Mouse (Mus musculus) midbrain, embryonic 13.5 days (tissue): Measurements from ENCODE around the gene Rnf31. TPM values are rescaled to one million over a fixed set of nuclear protein-coding genes. Genes with fewer than 3 reads are reported as not detected.

Source experiments
- ATAC-seq: fragments of 200-750 bp; cut with Nextera tagmentation; 2 replicates; pipeline ENCODE4 v1.8.0; 2017; ENCODE audit warnings: mild to moderate bottlenecking, moderate TSS enrichment, moderate library complexity
- H3K27ac ChIP-seq: fragments of 300-500 bp; sonication (generic); 2 replicates; pipeline ENCODE4 v1.5.1; 2015; ENCODE audit warnings: inconsistent platforms, mild to moderate bottlenecking, moderate library complexity
- H3K27me3 ChIP-seq: fragments of 300-500 bp; sonication (generic); 2 replicates; pipeline ENCODE4 v1.6.1; 2015; ENCODE audit warnings: mild to moderate bottlenecking, inconsistent platforms
- H3K36me3 ChIP-seq: fragments of 300-500 bp; sonication (generic); 2 replicates; pipeline ENCODE4 v1.6.1; 2015; ENCODE audit warnings: mild to moderate bottlenecking, inconsistent platforms
- H3K4me1 ChIP-seq: fragments of 300-500 bp; sonication (generic); replicated peaks from 2 replicates; pipeline ENCODE4 v1.6.1; 2015; ENCODE audit warnings: inconsistent platforms
- H3K4me2 ChIP-seq: fragments of 300-500 bp; sonication (generic); replicated peaks from 2 replicates; pipeline ENCODE4 v1.6.1; 2015; ENCODE audit warnings: moderate library complexity, mild to moderate bottlenecking, inconsistent platforms
- H3K4me3 ChIP-seq: fragments of 300-500 bp; sonication (generic); replicated peaks from 2 replicates; pipeline ENCODE4 v1.5.1; 2015; ENCODE audit warnings: mild to moderate bottlenecking, inconsistent platforms
- H3K9ac ChIP-seq: fragments of 300-500 bp; sonication (generic); replicated peaks from 2 replicates; pipeline ENCODE4 v1.6.1; 2015; ENCODE audit warnings: mild to moderate bottlenecking, inconsistent platforms
- H3K9me3 ChIP-seq: fragments of 300-500 bp; sonication (generic); 2 replicates; pipeline ENCODE4 v1.6.1; 2016; ENCODE audit warnings: mild to moderate bottlenecking, inconsistent platforms
- WGBS: fragments of 180-500 bp; shearing (Covaris S2); methylation state at CpG from one replicate; pipeline ENCODE4 v1.1.7; 2015; 5-methylcytosine and 5-hydroxymethylcytosine counted together
- polyA plus RNA-seq: library from polyadenylated mRNA; unstranded; fragments of >200 nt; fragmentation: Nextera tagmentation; extraction: Ambion mirVana; gene quantifications from 2 replicates; pipeline ENCODE4 v1.2.1, GENCODE M21; 2015

Gene Rnf31
- polyA plus RNA-seq, 1 experiment from 2014 or later: 22.0 TPM

DNA sequence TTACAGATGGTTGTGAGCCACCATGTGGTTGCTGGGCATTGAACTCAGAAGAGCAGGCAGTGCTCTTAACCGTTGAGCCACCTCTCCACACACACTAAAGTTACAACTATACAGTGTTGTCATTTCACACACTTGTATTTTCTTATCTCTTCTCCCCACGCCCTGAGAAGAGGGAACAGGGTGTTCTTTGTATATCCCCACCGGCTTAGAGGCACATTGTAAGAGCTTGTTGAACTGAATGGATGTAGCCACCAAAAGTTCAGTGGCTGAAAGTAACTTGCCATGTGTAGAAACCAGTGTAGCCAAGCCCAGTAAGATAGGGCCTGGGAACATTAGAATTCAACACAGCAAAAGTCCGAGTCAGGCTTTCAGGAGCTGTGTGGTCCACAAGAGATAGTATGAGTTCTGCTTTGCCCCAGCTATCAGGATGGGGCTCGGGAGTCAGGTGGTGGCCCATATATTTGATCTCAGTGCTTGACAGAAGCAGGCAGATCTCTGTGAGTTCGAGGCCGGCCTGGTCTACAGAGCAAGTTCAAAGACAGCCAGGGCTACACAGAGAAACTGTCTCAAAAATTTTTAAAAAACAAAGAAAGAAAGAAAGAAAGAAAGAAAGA is 23.2 kb downstream of the Rnf31 start:
- no peak for ATAC-seq
- H3K9ac ChIP-seq: no peak overlapping the region
- H3K4me3 ChIP-seq: no peak overlapping the region
- peaks cover 12% of the 10 kb centered on the region for H3K36me3 ChIP-seq
- no peaks in the 10 kb centered on the region for H3K27me3 ChIP-seq
- WGBS: 82% methylated on average over 7 of the region's 7 CpGs
- H3K27ac ChIP-seq: no peak overlapping the region
- H3K9me3 ChIP-seq: no peaks in the 10 kb centered on the region
- H3K4me1 ChIP-seq: no peaks in the 10 kb centered on the region
- no peak overlapping the region for H3K4me2 ChIP-seq

GRCm38 (mm10) chr14:55615876-55616275 is 24.4 kb downstream of the Rnf31 start:
- ATAC-seq: no peak
- Histone ChIP-seq H3K9ac (no peak overlapping the region), H3K27ac (no peak overlapping the region), H3K4me3 (no peak overlapping the region), H3K36me3 (peaks cover 1% of the 10 kb centered on the region; the same call in 1 of the 2 replicates), H3K4me1 (no peaks in the 10 kb centered on the region), H3K9me3 (no peaks in the 10 kb centered on the region), H3K4me2 (no peak overlapping the region), H3K27me3 (no peaks in the 10 kb centered on the region)
- 43% methylated on average over 2 of the region's 2 CpGs for WGBS

- no peaks in the 10 kb centered on the region for H3K9me3 ChIP-seq
- no peak overlapping the region for H3K4me3 ChIP-seq
- H3K4me1 ChIP-seq: no peaks in the 10 kb centered on the region
- ATAC-seq: no peak
- no peaks in the 10 kb centered on the region for H3K27me3 ChIP-seq
- 91% methylated on average over 2 of the region's 2 CpGs for WGBS
- no peak overlapping the region for H3K9ac ChIP-seq
- no peaks in the 10 kb centered on the region for H3K36me3 ChIP-seq
- no peak overlapping the region for H3K4me2 ChIP-seq
- no peak overlapping the region for H3K27ac ChIP-seq
Measured at GRCm38 (mm10) chr14:55616844-55617243, 25.3 kb downstream of the Rnf31 start.

GRCm38 (mm10) chr14:55617822-55618221 is 26.3 kb downstream of the Rnf31 start, which contains the start of gene Rec8:
Rec8 (plus strand) TSS chr14:55618037.
- ATAC-seq: peak; percentile 75
- WGBS: 26% methylated on average over 21 of the region's 21 CpGs
- Histone ChIP-seq H3K9ac (no peak within 1 kb of the TSS), H3K27me3 (no peaks in the 10 kb centered on the region), H3K4me2 (peak within 1 kb of the TSS; percentile 29), H3K4me1 (no peaks in the 10 kb centered on the region), H3K9me3 (no peaks in the 10 kb centered on the region), H3K36me3 (no peaks in the 10 kb centered on the region), H3K4me3 (peak within 1 kb of the TSS; percentile 23), H3K27ac (no peak within 1 kb of the TSS)

- Histone ChIP-seq H3K27ac (no peak overlapping the region), H3K27me3 (no peaks in the 10 kb centered on the region), H3K9me3 (no peaks in the 10 kb centered on the region), H3K4me1 (no peaks in the 10 kb centered on the region), H3K4me2 (peak overlapping the region; percentile 29), H3K4me3 (peak overlapping the region; percentile 23), H3K36me3 (peaks cover 7% of the 10 kb centered on the region; the same call in 1 of the 2 replicates), H3K9ac (no peak overlapping the region)
- 59% methylated on average over 22 of the region's 22 CpGs for WGBS
- no peak for ATAC-seq
Measured at GRCm38 (mm10) chr14:55618486-55619195, 27.1 kb downstream of the Rnf31 start.

- peaks cover 100% of the 10 kb centered on the region for H3K36me3 ChIP-seq
- H3K4me3 ChIP-seq: no peak overlapping the region
- H3K4me1 ChIP-seq: no peaks in the 10 kb centered on the region
- no peaks in the 10 kb centered on the region for H3K9me3 ChIP-seq
- no peak for ATAC-seq
- no peaks in the 10 kb centered on the region for H3K27me3 ChIP-seq
- no peak overlapping the region for H3K27ac ChIP-seq
- H3K4me2 ChIP-seq: no peak overlapping the region
- H3K9ac ChIP-seq: no peak overlapping the region
- 94% methylated on average over 27 of the region's 27 CpGs for WGBS
Measured at GRCm38 (mm10) chr14:55628077-55628827, 36.7 kb downstream of the Rnf31 start.

- Histone ChIP-seq H3K4me2 (no peak overlapping the region), H3K9me3 (no peaks in the 10 kb centered on the region), H3K4me1 (peaks cover 5% of the 10 kb centered on the region), H3K36me3 (peaks cover 99% of the 10 kb centered on the region), H3K9ac (no peak overlapping the region), H3K27me3 (no peaks in the 10 kb centered on the region), H3K4me3 (no peak overlapping the region), H3K27ac (no peak overlapping the region)
- 49% methylated on average over 5 of the region's 5 CpGs for WGBS
- ATAC-seq: no peak
Measured at GRCm38 (mm10) chr14:55629312-55629711, 37.8 kb downstream of the Rnf31 start.

GRCm38 (mm10) chr14:55634874-55635522 is 43.5 kb downstream of the Rnf31 start:
- Histone ChIP-seq H3K27ac (peak overlapping the region; percentile 78), H3K27me3 (no peaks in the 10 kb centered on the region), H3K4me1 (peaks cover 20% of the 10 kb centered on the region), H3K36me3 (peaks cover 76% of the 10 kb centered on the region), H3K9me3 (no peaks in the 10 kb centered on the region), H3K9ac (peak overlapping the region; percentile 80), H3K4me3 (peak overlapping the region; percentile 70), H3K4me2 (peak overlapping the region; percentile 95)
- 4% methylated on average over 23 of the region's 23 CpGs for WGBS
- peak; percentile 90 for ATAC-seq

- H3K27me3 ChIP-seq: no peaks in the 10 kb centered on the region
- 2% methylated on average over 33 of the region's 33 CpGs for WGBS
- H3K4me1 ChIP-seq: peaks cover 20% of the 10 kb centered on the region
- peak within 1 kb of the TSS; percentile 70 for H3K4me3 ChIP-seq
- H3K9me3 ChIP-seq: no peaks in the 10 kb centered on the region
- peaks cover 76% of the 10 kb centered on the region for H3K36me3 ChIP-seq
- ATAC-seq: peak; percentile 93
- H3K9ac ChIP-seq: peak within 1 kb of the TSS; percentile 80
- H3K4me2 ChIP-seq: peak within 1 kb of the TSS; percentile 95
- peak within 1 kb of the TSS; percentile 78 for H3K27ac ChIP-seq
Measured at GRCm38 (mm10) chr14:55635523-55636007, 44.1 kb downstream of the Rnf31 start, which contains the start of gene Ipo4. Ipo4 (minus strand) TSS chr14:55635957.

GRCm38 (mm10) chr14:55637795-55638194 is 46.3 kb downstream of the Rnf31 start, which contains the start of gene Gm49378:
Gm49378 (minus strand) TSS chr14:55637895.
- Histone ChIP-seq H3K27ac (no peak within 1 kb of the TSS), H3K9me3 (no peaks in the 10 kb centered on the region), H3K4me2 (no peak within 1 kb of the TSS), H3K36me3 (peaks cover 61% of the 10 kb centered on the region), H3K4me3 (no peak within 1 kb of the TSS), H3K27me3 (no peaks in the 10 kb centered on the region), H3K9ac (no peak within 1 kb of the TSS), H3K4me1 (peaks cover 30% of the 10 kb centered on the region)
- WGBS: 98% methylated on average over 9 of the region's 9 CpGs
- no peak for ATAC-seq

DNA sequence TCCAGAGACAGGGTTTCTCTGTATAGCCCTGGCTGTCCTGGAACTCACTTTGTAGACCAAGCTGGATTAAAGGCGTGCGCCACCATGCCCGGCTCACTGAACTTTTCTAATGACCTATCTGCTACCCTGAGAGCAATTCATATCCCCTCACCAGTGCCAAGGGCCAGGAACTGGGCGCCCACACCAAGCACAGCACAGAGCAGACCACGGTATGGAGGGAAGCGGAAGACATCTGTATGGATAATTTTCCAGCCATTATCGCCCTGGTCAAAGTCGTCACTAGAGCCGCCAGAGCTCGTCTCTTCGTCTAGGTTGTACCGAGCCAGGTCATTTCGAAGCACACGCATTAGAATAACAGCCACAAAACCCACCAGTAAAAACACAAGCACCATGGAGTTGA is 49.3 kb downstream of the Rnf31 start:
- no peak overlapping the region for H3K4me2 ChIP-seq
- no peaks in the 10 kb centered on the region for H3K9me3 ChIP-seq
- H3K9ac ChIP-seq: no peak overlapping the region
- H3K4me3 ChIP-seq: no peak overlapping the region
- peaks cover 48% of the 10 kb centered on the region for H3K36me3 ChIP-seq
- H3K4me1 ChIP-seq: peaks cover 32% of the 10 kb centered on the region
- no peak for ATAC-seq
- WGBS: 95% methylated on average over 14 of the region's 14 CpGs
- no peaks in the 10 kb centered on the region for H3K27me3 ChIP-seq
- H3K27ac ChIP-seq: no peak overlapping the region
